Mouse (Mus musculus): Measurements from ENCODE around the gene Cmtm3. TPM values are rescaled to one million over a fixed set of nuclear protein-coding genes. Genes with fewer than 3 reads are reported as not detected.

The Cmtm3 gene
- polyA plus RNA-seq, 1 experiment from 2014 or later, result 131 TPM

DNA sequence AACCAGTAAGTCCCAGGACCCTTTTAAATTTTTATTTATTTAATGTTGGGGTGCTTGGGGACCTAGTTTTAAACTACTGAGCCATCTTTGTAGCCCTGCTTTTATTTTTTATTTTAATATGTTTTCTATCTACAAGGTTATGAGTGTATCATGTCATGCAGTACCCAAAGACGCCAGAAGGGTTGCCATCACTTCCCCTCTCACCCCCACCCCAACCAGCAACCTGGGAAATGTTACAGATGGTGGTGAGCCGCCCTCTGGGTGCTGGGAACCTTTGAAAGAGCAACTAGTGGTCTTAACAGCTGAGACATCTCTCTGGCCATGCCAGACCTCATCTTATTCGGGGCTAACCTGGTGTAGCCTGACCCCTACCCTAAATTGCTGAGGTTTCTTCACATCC is 1.3 kb upstream of the Cmtm3 start:
- no peaks in the 10 kb centered on the region for H3K36me3 ChIP-seq (replicated peaks; ENCODE audit: control insufficient read depth, insufficient read depth, low read depth, low read length)
- 36% methylated on average over 3 of the region's 3 CpGs for WGBS
- no peak overlapping the region for H3K4me3 ChIP-seq (ENCODE audit: low read depth, low read length)
- no peak for ATAC-seq (replicated peaks; ENCODE audit: insufficient number of reproducible peaks, low FRiP score, low TSS enrichment, low read depth)
- H3K4me2 ChIP-seq (ENCODE audit: low read depth, low read length), result no peak overlapping the region
- H3K27ac ChIP-seq (replicated peaks; ENCODE audit: low read depth, low read length), result no peak overlapping the region
- no peaks in the 10 kb centered on the region for H3K9me3 ChIP-seq (replicated peaks; ENCODE audit: control insufficient read depth, low read length)
- no peak overlapping the region for H3K9ac ChIP-seq (replicated peaks; ENCODE audit: low read length)
- no peak for DNase-seq (ENCODE audit: low spot score)
- no peaks in the 10 kb centered on the region for H3K27me3 ChIP-seq (ENCODE audit: control insufficient read depth, insufficient read depth, low read length)
- H3K4me1 ChIP-seq (ENCODE audit: control insufficient read depth, insufficient read depth, low read length), result no peaks in the 10 kb centered on the region

DNA sequence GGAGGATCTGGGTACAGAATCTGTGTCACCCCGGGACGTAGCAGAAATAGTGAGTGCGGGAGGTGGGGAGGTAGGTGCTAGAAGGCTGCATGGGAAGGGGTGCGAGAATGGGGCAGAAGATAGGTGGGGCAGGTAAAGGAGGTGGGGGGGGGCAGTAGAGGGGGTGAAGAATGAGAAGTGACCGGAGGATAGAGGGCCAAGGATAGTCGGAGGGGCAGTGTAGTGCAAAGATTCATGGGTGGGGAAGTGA is 698 bp downstream of the Cmtm3 start:
- WGBS, result 3% methylated on average over 6 of the region's 6 CpGs
- no peaks in the 10 kb centered on the region for H3K4me1 ChIP-seq (ENCODE audit: control insufficient read depth, insufficient read depth, low read length)
- DNase-seq (ENCODE audit: low spot score) (no peak), ATAC-seq (replicated peaks; ENCODE audit: insufficient number of reproducible peaks, low FRiP score, low TSS enrichment, low read depth) (no peak)
- peak overlapping the region; percentile 88 for H3K9ac ChIP-seq (replicated peaks; ENCODE audit: low read length)
- H3K27me3 ChIP-seq (ENCODE audit: control insufficient read depth, insufficient read depth, low read length), result no peaks in the 10 kb centered on the region
- peak overlapping the region; percentile 64 for H3K4me2 ChIP-seq (ENCODE audit: low read depth, low read length)
- H3K36me3 ChIP-seq (replicated peaks; ENCODE audit: control insufficient read depth, insufficient read depth, low read depth, low read length), result no peaks in the 10 kb centered on the region; the same call in 1 of the 2 replicates
- H3K27ac ChIP-seq (replicated peaks; ENCODE audit: low read depth, low read length), result no peak overlapping the region
- no peaks in the 10 kb centered on the region for H3K9me3 ChIP-seq (replicated peaks; ENCODE audit: control insufficient read depth, low read length)
- peak overlapping the region; percentile 56 for H3K4me3 ChIP-seq (ENCODE audit: low read depth, low read length)

DNA sequence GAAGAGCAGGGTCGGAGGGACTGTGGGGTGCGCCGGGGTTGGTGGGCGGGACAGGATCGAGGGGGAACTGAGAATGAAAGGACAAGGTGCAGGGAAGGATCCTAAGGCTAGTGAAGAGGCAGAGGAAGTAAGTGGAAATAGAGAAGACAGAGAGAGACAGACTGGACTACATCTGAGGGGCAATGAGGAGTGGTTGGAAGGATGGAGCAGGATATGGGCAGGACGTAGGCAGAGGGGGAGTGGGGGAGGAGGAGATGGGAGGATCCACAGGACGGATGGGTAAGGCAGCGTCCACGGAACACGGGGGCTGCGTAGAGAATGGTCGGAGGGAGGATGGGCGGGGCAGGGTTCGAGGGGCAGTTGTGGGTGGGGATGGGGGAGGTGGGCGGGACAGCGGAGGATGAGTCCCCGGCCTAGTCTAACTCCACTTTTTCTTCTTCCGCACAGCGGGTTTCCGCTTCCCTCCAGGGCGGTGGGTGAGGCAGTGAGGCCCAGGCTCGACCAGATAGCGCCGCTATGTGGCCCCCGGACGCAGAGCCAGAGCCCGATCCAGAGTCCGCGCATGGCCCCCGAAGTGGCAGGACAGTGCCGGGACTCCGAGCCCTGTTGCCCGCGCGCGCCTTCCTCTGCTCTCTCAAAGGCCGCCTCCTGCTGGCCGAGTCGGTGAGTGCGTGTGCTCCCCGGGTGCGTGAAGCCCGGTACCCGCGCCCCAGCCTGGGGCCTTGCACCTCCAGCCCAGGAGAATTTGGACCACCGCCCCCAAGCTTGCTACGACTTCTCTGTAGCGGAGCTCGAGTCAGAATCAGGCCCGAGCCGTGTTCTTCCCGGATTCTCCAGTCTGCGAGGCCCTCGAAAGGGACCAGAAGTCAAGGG is 1.3 kb downstream of the Cmtm3 start:
- H3K4me3 ChIP-seq (ENCODE audit: low read depth, low read length), result peak overlapping the region; percentile 56
- H3K36me3 ChIP-seq (replicated peaks; ENCODE audit: control insufficient read depth, insufficient read depth, low read depth, low read length), result no peaks in the 10 kb centered on the region; the same call in 1 of the 2 replicates
- peak overlapping the region; percentile 53 for H3K27ac ChIP-seq (replicated peaks; ENCODE audit: low read depth, low read length)
- no peaks in the 10 kb centered on the region for H3K9me3 ChIP-seq (replicated peaks; ENCODE audit: control insufficient read depth, low read length)
- peak; percentile 83 for ATAC-seq (replicated peaks; ENCODE audit: insufficient number of reproducible peaks, low FRiP score, low TSS enrichment, low read depth)
- no peaks in the 10 kb centered on the region for H3K4me1 ChIP-seq (ENCODE audit: control insufficient read depth, insufficient read depth, low read length)
- WGBS, result under 1% methylated on average over 52 of the region's 54 CpGs
- peak overlapping the region; percentile 88 for H3K9ac ChIP-seq (replicated peaks; ENCODE audit: low read length)
- no peaks in the 10 kb centered on the region for H3K27me3 ChIP-seq (ENCODE audit: control insufficient read depth, insufficient read depth, low read length)
- DNase-seq (ENCODE audit: low spot score), result peak; percentile 83
- H3K4me2 ChIP-seq (ENCODE audit: low read depth, low read length), result peak overlapping the region; percentile 64

DNA sequence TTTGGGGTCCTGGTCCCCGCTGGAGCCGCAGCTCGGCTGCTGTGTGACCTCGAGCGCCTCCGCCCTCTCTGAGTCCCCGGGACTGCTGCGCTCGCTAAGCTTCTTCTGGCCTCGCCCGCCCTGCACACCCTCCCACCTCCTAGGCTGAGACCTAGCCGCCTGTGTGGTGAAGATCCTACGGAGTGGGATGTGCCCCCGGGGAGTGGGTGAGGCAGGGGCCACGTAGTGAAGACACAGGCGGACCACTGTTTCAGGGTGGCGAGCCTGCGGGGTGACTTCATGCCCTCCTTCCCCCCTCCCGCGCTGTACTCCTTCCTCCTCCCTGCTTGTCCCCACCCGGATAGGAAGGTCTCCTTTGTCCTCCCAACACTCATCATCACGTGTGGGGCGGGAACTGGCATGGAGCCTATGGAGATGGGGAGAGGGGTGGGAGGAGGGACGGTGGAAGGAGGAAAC is 1.9 kb downstream of the Cmtm3 start:
- H3K4me1 ChIP-seq (ENCODE audit: control insufficient read depth, insufficient read depth, low read length), result no peaks in the 10 kb centered on the region
- H3K9ac ChIP-seq (replicated peaks; ENCODE audit: low read length), result peak overlapping the region; percentile 88
- no peaks in the 10 kb centered on the region; the same call in 1 of the 2 replicates for H3K36me3 ChIP-seq (replicated peaks; ENCODE audit: control insufficient read depth, insufficient read depth, low read depth, low read length)
- no peaks in the 10 kb centered on the region for H3K9me3 ChIP-seq (replicated peaks; ENCODE audit: control insufficient read depth, low read length)
- no peaks in the 10 kb centered on the region for H3K27me3 ChIP-seq (ENCODE audit: control insufficient read depth, insufficient read depth, low read length)
- H3K27ac ChIP-seq (replicated peaks; ENCODE audit: low read depth, low read length), result peak overlapping the region; percentile 53
- H3K4me3 ChIP-seq (ENCODE audit: low read depth, low read length), result peak overlapping the region; percentile 56
- peak; percentile 64 for ATAC-seq (replicated peaks; ENCODE audit: insufficient number of reproducible peaks, low FRiP score, low TSS enrichment, low read depth)
- under 1% methylated on average over 23 of the region's 24 CpGs for WGBS
- peak overlapping the region; percentile 64 for H3K4me2 ChIP-seq (ENCODE audit: low read depth, low read length)
- peak; percentile 79 for DNase-seq (ENCODE audit: low spot score)

DNA sequence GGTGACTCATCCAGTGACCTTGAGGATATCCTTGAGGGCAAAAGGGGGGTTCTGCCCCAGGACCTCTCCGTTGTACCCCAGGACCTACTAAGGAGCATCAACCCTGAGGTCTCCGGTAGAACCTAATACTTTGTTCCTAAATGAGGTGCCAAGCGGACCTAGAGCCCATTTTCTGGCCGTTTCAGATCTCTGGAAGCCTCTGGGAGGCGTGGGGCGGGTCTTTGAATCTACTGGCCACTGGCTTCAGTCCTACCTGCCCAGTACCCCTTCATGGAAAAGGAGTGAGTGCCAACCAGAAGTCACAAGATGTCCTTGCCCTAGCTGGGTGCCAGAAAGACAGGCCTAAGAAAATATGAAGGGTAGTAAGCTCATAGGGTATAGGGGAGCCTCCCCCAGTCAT is 2.5 kb downstream of the Cmtm3 start:
- 0 out of 2 replicates have a peak, but pooled peaks have one; percentile 4 for ATAC-seq (replicated peaks; ENCODE audit: insufficient number of reproducible peaks, low FRiP score, low TSS enrichment, low read depth)
- WGBS, result 32% methylated on average over 6 of the region's 6 CpGs
- Histone ChIP-seq H3K9me3 (replicated peaks; ENCODE audit: control insufficient read depth, low read length) (no peaks in the 10 kb centered on the region), H3K4me3 (ENCODE audit: low read depth, low read length) (peak overlapping the region; percentile 56), H3K36me3 (replicated peaks; ENCODE audit: control insufficient read depth, insufficient read depth, low read depth, low read length) (peaks cover 3% of the 10 kb centered on the region; the same call in 1 of the 2 replicates), H3K27me3 (ENCODE audit: control insufficient read depth, insufficient read depth, low read length) (no peaks in the 10 kb centered on the region), H3K9ac (replicated peaks; ENCODE audit: low read length) (no peak overlapping the region), H3K4me1 (ENCODE audit: control insufficient read depth, insufficient read depth, low read length) (no peaks in the 10 kb centered on the region), H3K4me2 (ENCODE audit: low read depth, low read length) (peak overlapping the region; percentile 64), H3K27ac (replicated peaks; ENCODE audit: low read depth, low read length) (no peak overlapping the region)
- DNase-seq (ENCODE audit: low spot score), result no peak

- WGBS, result 80% methylated on average over 5 of the region's 5 CpGs
- Histone ChIP-seq H3K9me3 (replicated peaks; ENCODE audit: control insufficient read depth, low read length) (no peaks in the 10 kb centered on the region), H3K9ac (replicated peaks; ENCODE audit: low read length) (no peak overlapping the region), H3K27ac (replicated peaks; ENCODE audit: low read depth, low read length) (no peak overlapping the region), H3K4me3 (ENCODE audit: low read depth, low read length) (no peak overlapping the region), H3K36me3 (replicated peaks; ENCODE audit: control insufficient read depth, insufficient read depth, low read depth, low read length) (peaks cover 3% of the 10 kb centered on the region; the same call in 1 of the 2 replicates), H3K4me1 (ENCODE audit: control insufficient read depth, insufficient read depth, low read length) (no peaks in the 10 kb centered on the region), H3K27me3 (ENCODE audit: control insufficient read depth, insufficient read depth, low read length) (no peaks in the 10 kb centered on the region), H3K4me2 (ENCODE audit: low read depth, low read length) (no peak overlapping the region)
- DNase-seq (ENCODE audit: low spot score) (no peak), ATAC-seq (replicated peaks; ENCODE audit: insufficient number of reproducible peaks, low FRiP score, low TSS enrichment, low read depth) (no peak)
These were observed 3.2 kb downstream of the Cmtm3 start for GRCm38 (mm10) chr8:104342426-104342825.

GRCm38 (mm10) chr8:104343957-104344356 is 4.7 kb downstream of the Cmtm3 start:
- ATAC-seq (replicated peaks; ENCODE audit: insufficient number of reproducible peaks, low FRiP score, low TSS enrichment, low read depth), result peak; percentile 4; the same call in 1 of the 2 replicates
- peaks cover 3% of the 10 kb centered on the region; the same call in 1 of the 2 replicates for H3K36me3 ChIP-seq (replicated peaks; ENCODE audit: control insufficient read depth, insufficient read depth, low read depth, low read length)
- 15% methylated on average over 7 of the region's 7 CpGs for WGBS

DNA sequence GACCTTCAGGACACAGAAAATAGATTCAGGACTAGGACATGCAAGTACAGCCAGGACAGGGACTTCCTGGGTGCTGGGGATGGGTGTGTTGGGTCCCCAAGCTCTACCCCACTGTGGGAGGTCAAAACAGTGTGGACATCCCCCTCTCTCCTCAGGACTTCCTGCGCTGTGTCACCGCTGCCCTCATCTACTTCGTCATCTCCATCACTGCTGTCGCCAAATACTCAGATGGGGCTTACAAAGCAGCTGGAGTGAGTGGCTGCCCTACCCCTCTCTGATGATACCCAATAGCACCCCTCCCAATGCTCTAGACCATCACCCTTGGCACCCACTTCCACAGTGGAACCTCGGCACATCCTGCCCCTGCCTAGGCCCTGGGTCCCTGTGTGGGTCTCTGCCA is 5.4 kb downstream of the Cmtm3 start:
- DNase-seq (ENCODE audit: low spot score) (no peak), ATAC-seq (replicated peaks; ENCODE audit: insufficient number of reproducible peaks, low FRiP score, low TSS enrichment, low read depth) (no peak)
- H3K36me3 ChIP-seq (replicated peaks; ENCODE audit: control insufficient read depth, insufficient read depth, low read depth, low read length), result peaks cover 3% of the 10 kb centered on the region; the same call in 1 of the 2 replicates
- no peaks in the 10 kb centered on the region for H3K27me3 ChIP-seq (ENCODE audit: control insufficient read depth, insufficient read depth, low read length)
- H3K9me3 ChIP-seq (replicated peaks; ENCODE audit: control insufficient read depth, low read length), result no peaks in the 10 kb centered on the region
- H3K27ac ChIP-seq (replicated peaks; ENCODE audit: low read depth, low read length), result no peak overlapping the region
- WGBS, result 93% methylated on average over 5 of the region's 5 CpGs
- H3K4me3 ChIP-seq (ENCODE audit: low read depth, low read length), result no peak overlapping the region
- H3K4me2 ChIP-seq (ENCODE audit: low read depth, low read length), result no peak overlapping the region
- H3K9ac ChIP-seq (replicated peaks; ENCODE audit: low read length), result no peak overlapping the region
- no peaks in the 10 kb centered on the region for H3K4me1 ChIP-seq (ENCODE audit: control insufficient read depth, insufficient read depth, low read length)

More at GRCm38 (mm10) chr8:104343957-104344356, 4.7 kb downstream of the Cmtm3 start:
- Histone ChIP-seq H3K27me3 (ENCODE audit: control insufficient read depth, insufficient read depth, low read length) (no peaks in the 10 kb centered on the region), H3K9me3 (replicated peaks; ENCODE audit: control insufficient read depth, low read length) (no peaks in the 10 kb centered on the region), H3K4me3 (ENCODE audit: low read depth, low read length) (no peak overlapping the region), H3K27ac (replicated peaks; ENCODE audit: low read depth, low read length) (no peak overlapping the region), H3K4me2 (ENCODE audit: low read depth, low read length) (no peak overlapping the region), H3K9ac (replicated peaks; ENCODE audit: low read length) (no peak overlapping the region), H3K4me1 (ENCODE audit: control insufficient read depth, insufficient read depth, low read length) (no peaks in the 10 kb centered on the region)
- peak; percentile 91 for DNase-seq (ENCODE audit: low spot score)

All from embryonic facial prominence, embryonic 11.5 days (tissue).